Mouse (Mus musculus): Measurements from ENCODE around the gene Alg14.

DNA sequence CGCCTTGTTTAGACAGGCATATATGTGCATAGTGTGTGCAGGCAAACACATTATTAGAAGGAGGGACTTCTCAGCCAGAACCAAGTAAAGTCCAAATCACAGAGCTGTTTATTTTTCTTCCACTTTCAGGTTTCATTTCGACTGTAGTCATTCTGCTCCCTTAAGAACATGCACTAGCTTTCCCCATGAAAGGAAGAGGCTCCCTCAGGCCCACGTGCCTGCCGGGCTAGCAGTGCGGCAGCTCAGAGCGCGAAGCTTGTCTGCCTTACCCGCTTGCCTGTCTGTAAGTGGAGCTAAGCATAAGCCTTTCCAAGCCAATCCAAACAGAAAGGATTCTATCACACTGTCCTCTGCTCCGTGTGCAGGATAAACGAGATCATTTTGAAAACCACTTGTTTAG is 38.1 kb downstream of the Alg14 start:
- no peak for TF ChIP-seq TAL1 (IDR thresholded peaks at IDR 0.05; ENCODE audit: low read length)
- TF ChIP-seq GATA1 (IDR thresholded peaks at IDR 0.05; ENCODE audit: low read length) = no peak

Data from erythroblast, embryonic 14.5 days (primary cell).